Mouse (Mus musculus): ENCODE measurements around the gene Jag1.

The Jag1 gene

DNA sequence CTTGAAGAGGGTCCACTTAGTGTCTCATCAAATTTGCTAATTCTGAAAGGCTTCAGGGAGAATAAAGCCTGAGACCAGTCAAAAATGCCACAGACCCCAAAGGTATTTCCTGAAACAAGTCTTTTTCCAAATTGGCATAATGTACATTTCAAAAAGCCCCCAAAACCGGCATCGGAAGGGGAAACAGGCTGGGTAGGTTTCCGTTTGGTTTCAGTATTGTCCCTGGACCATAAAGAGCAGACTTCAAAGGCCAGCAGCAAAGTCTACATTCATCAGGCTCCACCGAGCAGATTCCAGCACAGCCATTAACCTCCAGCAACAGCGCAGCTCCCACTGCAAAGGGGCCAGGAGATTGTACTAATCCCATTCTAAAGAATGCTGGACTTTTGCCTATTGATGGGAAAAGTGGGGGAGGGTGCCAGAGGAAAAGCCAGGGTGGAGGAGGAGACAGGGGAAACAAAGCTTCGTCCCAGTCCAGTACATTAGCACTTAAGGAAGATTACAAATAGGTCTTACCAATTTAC is 17.2 kb downstream of the Jag1 start:
- no peak for DNase-seq (ENCODE audit: low read depth, low spot score)

DNA sequence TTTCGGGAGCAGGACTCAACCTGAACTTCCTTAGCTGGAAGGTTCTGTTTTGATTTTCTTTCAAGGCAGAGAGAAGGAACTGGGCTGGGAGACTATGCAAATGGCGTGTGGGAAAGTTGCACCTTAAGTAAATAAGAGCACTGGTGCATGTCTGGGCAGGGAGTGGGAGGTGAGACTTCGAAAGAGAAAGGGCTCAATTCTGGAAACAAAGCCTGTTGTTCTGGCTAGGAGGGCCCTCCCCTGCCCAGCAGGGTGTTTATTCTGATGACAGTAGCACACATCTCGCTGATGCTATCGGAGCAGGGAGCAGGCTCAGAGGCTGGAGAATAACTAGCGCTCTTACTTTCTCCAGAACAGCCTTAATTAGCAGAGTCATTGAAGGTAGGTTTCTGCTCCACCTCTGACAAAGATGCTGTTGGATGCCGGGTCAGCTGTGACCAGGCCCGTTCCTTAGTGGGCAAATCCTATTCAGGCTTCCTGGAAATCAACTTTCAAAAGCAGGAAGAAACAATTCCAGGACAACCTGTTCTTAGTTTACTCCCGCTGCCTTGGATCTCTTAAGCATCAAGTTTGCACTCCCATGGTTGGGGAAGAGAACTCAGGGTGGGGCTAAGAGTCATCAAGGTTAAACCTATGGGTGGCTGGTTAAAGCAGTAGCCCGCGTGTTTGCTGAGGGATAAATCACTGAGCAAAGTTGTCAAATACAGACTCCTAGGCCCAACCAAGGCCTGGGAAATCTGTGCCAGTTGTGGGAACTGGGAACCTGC is 18.0 kb downstream of the Jag1 start:
- no peak for DNase-seq (ENCODE audit: low read depth, low spot score)

DNA sequence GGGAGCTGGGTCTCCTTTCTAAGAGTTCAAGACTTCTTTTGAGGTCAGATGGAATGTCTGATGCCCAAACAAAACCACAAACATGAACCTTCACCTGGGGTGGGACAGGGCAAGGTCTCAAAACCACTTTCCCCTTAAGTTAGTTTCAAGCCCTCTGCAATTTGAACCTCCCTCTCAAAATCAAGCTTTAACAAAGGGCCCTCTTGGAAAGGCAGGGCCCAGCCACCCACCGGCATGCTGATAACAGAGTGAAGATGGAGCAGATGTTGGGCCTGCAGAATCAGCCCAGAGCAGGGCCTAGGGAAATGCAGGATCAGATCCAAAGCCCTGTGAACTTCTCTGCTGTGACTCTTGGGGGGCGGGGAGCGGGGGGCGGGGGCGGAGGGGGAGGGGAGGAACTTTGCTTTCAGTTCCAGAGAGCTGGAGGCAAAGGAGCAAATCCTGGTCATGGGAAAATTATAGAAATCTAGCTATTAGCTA is 19.4 kb downstream of the Jag1 start:
- no peak for DNase-seq (ENCODE audit: low read depth, low spot score)

GRCm38 (mm10) chr2:137094301-137094700 is 22.1 kb downstream of the Jag1 start:
- DNase-seq (ENCODE audit: low read depth, low spot score) = no peak

DNA sequence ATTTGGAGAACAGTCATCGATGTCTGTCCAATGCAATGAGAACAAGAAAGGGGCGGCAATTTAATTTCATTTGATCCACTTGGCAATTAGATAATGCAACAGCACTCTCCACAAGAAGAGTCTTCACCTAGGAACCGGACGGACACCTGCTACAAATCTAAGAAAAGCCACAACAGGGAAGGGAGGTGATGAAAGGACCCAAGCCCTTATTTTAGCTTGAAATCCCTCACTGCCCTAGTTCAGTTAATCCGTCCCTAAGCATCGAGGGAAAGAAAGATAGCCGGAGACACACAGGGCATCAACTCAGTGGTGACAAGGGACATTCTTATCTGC is 23.2 kb downstream of the Jag1 start:
- no peak for DNase-seq (ENCODE audit: low read depth, low spot score)

- no peak for DNase-seq (ENCODE audit: low read depth, low spot score)
These were observed 23.7 kb downstream of the Jag1 start for GRCm38 (mm10) chr2:137092523-137093297.

DNA sequence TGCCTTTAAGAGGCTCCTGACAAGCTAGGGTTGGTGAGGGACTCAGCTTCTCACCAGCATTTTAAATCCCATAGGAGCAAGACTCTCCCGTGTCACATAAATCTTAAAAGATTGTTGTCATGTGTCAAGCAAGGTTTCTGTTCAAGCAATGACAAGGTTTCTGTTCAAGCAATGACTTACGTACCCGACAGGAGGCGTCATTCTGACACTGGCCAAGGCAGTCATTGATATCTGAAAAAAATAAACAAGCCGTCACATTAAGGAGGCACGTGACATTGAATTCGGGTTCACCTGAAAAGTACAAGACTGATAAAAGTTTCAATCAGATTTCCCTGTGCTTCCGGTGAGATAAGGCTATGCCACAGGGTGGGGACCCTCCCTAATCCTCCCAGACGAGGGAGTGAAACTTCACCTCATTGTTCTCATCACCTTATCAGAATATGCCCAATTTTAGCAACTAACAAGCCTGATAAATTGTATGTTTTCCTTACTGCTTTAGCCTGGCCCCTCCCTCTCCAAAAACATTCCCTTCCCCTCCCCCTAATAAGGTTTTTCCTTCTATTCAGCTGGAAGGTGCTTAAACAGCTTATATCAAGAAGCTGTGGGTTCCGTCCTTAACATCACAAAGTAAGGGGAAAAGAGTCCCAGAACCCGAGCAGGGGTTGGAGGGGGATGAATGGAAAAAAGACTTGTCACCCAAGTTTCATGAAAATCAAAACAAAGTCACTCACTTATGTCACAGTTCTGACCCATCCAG is 24.5 kb downstream of the Jag1 start:
- DNase-seq (ENCODE audit: low read depth, low spot score) = no peak

DNA sequence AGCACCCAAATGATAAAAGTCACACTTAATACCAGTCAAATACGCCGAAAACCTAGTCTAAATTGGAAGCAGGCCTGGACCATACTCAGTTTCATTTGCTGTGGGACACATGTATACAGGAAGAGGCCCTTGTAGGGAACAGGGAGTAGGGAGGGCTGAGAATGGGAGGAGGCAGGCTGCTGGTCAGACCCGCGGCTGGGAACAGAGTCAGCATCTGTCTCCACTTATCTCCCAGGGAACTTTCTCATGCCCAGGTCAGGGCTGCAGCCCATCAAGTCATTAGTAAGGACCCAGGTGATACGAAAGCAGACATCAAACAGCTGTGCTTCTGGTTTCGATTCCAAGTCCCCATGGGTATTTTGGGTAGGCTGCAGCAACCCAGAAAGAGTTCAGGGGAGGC is 28.7 kb downstream of the Jag1 start:
- no peak for DNase-seq (ENCODE audit: low read depth, low spot score)

DNA sequence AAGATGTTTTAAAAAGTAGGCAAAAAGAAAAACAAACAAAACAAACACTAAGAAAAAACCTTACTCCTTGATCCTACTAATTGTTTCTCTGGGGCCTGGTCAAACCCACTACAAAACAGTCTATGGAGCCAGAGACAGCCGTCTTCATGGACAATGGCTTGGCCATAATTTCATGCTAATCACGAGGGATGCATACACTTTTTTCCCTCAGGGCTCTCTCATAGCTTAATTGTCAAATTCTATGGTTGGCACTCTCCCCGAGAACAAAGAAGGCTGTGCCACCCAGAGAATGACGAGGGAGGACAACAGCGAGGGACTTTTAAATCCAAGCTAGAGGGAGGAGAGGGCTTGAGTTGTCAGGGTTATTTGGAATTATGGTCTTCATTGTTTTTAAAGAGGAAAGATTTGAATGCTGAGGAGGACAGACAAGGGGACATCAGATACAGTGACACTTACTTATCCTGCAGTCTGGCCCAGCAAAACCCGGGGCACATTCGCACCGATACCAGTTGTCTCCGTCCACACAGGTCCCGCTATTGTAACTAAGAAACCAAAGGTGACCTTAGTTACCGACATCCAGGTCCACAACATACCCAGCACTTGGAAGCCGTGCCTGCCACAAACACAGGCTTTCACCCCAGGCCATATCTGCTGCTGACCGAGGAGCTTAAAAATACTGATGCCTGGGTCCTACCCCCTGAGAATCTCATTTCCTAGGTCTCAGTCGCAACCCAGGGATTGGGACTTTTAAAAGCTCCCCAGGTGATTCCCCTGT is 29.6 kb downstream of the Jag1 start:
- no peak for DNase-seq (ENCODE audit: low read depth, low spot score)

DNA sequence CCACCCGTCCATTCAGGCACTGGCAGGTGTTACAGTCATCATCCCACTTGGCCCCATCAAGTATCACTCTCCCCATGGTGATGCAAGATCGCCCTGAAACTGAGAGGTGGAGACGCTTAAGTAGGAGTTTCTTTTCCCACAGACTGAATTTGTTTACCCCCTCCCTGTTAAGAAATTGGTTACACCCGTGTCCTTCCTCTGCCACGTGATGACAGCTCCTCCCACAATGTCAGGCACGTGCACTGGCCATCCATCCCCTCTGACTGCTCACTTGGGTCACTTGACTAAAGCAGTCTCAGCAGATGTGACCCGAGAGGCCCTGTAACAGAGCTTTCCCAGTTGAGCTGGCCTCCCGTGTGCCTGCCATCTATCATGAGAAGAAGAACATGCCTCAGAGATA is 31.2 kb downstream of the Jag1 start:
- no peak for DNase-seq (ENCODE audit: low read depth, low spot score)

- no peak for DNase-seq (ENCODE audit: low read depth, low spot score)
These were observed 33.4 kb downstream of the Jag1 start for GRCm38 (mm10) chr2:137082896-137083620.

DNA sequence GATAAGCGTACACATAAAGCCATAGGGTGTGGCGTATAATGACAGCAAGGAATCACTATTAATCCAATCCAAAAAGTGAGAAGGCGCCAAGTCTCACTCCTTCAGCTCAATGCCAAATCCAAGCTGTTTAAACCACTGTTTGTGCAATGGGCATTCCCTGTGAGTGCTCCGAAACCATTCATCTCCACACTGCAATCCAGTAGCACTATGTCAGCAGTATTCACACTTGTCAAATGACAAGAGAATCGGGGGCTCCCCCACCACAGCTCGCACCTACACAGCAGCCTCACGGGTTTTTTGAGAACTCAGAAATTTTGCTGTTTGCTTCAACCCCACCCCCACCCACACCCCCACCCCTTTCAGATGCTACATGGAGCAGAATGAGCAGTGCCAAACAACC is 35.4 kb downstream of the Jag1 start:
- no peak for DNase-seq (ENCODE audit: low read depth, low spot score)

- no peak for DNase-seq (ENCODE audit: low read depth, low spot score)
These were observed 36.0 kb downstream of the Jag1 start for GRCm38 (mm10) chr2:137080468-137080867.

- no peak for DNase-seq (ENCODE audit: low read depth, low spot score)
These were observed 36.6 kb downstream of the Jag1 start for GRCm38 (mm10) chr2:137079721-137080320.

DNA sequence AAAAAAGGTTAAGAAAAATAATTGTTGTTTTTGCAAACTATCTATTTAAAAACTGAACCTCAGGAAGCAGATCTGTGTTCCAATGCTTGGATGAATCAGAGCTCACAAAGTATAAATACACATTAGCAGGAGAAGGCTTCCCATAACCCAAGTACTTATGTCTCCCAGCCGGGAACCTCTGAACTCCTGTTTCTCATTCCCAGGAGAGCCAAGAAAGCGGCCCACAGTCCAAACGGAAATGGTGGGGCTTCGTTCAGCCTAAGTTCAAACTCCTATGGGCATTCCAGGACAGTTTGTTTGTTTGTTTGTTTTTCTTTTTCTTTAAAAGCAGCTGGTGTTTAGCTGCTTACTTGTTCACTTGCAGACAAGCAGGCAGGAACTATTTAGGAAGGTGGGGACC is 37.7 kb downstream of the Jag1 start:
- DNase-seq (ENCODE audit: low read depth, low spot score) = no peak

DNA sequence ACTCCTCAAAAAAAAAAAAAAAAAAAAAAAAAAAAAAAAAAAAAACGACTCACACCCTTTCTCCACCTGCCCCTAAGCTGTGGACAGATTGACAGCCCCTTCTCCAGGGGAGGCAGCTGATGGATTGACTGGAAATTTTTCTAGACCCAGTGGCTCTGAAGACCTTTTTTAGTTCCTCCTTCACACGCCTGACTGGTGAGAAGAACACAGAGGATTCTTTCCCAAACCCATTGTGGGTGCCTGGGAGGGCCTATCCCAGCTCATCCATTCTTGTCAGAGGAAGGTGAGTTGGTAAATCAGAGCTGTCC is 42.2 kb downstream of the Jag1 start:
- no peak for DNase-seq (ENCODE audit: low read depth, low spot score)

GRCm38 (mm10) chr2:137073473-137074312 is 42.8 kb downstream of the Jag1 start:
- no peak for DNase-seq (ENCODE audit: low read depth, low spot score)

DNA sequence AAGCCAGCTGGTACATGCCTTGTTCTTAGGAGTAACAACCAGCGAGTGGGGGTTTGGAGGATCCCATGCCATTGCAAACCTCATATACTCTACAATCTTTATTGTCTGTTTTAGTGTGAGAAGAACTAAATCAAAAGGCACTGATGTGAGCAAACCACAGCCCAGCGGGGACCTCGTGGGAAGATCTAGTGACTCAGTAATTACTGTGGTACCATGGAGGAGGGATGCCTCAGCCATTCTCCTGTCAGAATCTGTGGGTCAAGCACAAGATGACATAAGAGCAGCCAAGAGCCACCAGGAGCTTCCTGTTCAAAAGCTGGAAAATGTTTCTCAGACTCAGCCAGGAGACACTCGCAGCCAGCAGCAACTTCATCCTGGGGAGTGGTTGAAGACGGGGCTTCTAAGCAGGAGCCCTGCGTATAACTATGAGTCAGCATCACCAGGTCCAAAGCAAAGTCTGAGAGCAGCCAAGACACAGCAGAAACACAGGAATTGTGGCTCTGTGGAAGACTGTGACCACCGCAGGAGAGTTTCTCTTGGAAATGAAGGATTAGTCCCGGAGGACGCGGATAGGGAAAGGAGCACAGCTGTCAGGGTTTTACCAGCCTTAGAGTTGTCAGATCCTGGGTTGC is 48.8 kb downstream of the Jag1 start:
- DNase-seq (ENCODE audit: low read depth, low spot score) = no peak

DNA sequence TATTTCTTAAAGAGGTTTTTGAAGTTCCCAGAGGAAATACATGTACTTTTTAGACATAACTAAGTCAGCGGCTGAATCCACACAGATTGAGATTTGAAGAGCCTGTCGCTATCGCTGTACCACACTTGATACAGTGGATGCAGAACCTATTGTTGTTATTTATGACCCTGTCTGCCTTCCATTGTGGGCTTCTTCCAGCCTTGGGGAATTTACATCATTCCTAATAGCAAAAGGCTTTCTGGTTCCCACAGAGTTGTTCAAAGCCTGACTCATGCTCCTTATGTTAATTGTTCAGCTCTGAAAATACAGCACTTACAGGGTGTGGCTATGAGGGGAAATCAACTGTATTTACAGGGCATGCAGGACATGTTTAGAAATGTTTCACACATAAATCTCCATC is 51.9 kb downstream of the Jag1 start:
- DNase-seq (ENCODE audit: low read depth, low spot score) = no peak

Data from CD4-positive, CD25-positive, alpha-beta regulatory T cell, adult 2 months (primary cell).